Mouse (Mus musculus) natural killer cell, adult 2 months (primary cell): ENCODE data around the gene Wnt10b.
"Not testable (repeated sequence)": the region's sequence is repeated elsewhere in the genome, so short reads cannot be mapped to it uniquely, and the experiment has no call there.

ENCODE experiments used
- DNase-seq, 2 experiments: peaks; one replicate each; pipeline ENCODE4 v3.0.0; 2022; ENCODE audit warnings: low spot score in 2 of 2

The Wnt10b gene

DNA sequence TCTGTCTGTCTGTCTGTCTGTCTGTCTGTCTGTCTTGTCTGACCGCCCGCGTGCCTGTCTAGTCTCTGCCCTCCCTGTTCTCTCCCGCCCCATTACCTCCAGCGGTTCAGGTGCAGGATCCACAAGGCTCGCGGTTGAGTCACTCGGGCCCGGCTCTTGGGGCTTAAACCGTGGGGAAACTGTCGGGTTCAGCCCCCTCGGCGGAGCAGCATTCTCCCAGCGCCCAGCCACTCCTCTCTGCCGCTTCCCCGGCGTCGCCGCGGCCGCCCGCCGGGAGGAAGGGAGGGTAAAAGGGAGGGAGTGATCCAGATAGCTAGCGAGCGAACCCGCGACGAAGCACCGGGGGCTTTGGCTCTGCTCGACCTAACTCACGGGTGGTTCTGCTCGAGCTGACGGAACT, at the start of gene Wnt10b:
Gene Wnt10b, minus strand, starts transcription at position 389 of the 400 bp plus-strand sequence.
- no peak for DNase-seq

- no peak for DNase-seq
These were observed 49.7 kb upstream of the Wnt10b start for GRCm38 (mm10) chr15:98827611-98828011.

DNA sequence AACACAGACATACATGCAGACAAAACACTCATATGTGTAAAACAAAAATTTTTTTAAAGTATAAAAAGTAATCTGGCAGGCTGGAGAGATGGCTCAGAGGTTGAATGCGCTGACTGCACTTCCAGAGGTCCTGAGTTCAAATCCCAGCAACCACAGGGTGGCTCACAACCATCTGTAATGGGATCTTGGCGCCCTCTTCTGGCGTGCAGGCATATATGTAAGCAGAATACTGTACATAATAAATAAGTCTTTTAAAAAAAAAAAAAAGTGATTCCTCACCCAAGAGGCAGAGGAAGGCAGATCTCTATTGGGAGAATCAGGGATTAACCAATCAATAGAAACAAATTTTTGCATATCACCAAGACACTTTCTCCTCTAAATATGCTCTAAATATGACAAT, 45.5 kb upstream of the Wnt10b start:
- DNase-seq = peak in 1 of 2 experiments; percentile 37

DNA sequence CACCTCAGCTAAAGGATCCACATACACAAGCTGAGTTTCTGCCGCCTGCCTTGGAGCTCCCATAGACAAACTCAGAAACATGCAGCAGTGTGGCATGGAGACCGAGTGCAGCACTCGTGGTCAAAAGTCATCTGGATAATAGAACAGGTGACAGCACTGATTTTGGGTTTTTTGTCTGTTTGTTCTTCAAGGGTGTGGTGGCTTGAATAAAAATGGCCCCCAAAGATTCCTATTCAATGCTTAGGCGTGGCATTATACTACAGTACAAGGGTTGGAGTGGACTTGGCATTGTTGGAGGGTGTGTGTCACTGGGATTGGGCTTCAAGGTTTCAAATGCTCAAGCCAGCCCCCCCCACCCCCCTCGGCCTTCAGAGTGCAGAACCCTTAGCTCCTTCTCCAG, 44.2 kb upstream of the Wnt10b start:
- DNase-seq = no peak

DNA sequence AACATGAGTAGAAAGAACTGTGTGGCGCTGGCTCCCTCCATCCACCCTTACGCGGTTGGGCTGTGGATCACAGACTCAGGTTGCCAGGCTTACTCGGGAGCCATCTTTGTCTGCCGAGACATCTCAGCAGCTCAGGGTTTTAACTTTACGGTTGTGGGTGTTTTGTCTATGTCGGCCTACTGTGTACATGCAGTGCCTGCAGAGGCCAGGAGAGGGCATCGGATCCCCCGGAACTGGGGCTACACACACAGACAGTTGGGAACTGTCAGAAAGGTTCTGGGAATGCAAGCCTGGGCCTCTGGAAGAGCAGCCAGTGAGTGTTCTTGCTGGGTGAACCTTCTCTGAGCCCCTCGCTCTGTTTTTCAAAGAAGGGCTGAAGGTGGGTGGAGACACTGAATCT, 43.5 kb upstream of the Wnt10b start:
- peak in 1 of 2 experiments; percentile 42 for DNase-seq

- DNase-seq = no peak
These were observed 43.0 kb upstream of the Wnt10b start for GRCm38 (mm10) chr15:98820937-98821336.

- no peak for DNase-seq
These were observed 40.2 kb upstream of the Wnt10b start for GRCm38 (mm10) chr15:98818171-98818570.

- no peak for DNase-seq
These were observed 34.9 kb upstream of the Wnt10b start for GRCm38 (mm10) chr15:98812741-98813424.

- not testable (repeated sequence) for DNase-seq
These were observed 32.3 kb upstream of the Wnt10b start for GRCm38 (mm10) chr15:98810212-98810611.

- no peak for DNase-seq
These were observed 31.4 kb upstream of the Wnt10b start, which contains the start of gene Ddn for GRCm38 (mm10) chr15:98809390-98809789. Ddn (minus strand) TSS chr15:98809490.

DNA sequence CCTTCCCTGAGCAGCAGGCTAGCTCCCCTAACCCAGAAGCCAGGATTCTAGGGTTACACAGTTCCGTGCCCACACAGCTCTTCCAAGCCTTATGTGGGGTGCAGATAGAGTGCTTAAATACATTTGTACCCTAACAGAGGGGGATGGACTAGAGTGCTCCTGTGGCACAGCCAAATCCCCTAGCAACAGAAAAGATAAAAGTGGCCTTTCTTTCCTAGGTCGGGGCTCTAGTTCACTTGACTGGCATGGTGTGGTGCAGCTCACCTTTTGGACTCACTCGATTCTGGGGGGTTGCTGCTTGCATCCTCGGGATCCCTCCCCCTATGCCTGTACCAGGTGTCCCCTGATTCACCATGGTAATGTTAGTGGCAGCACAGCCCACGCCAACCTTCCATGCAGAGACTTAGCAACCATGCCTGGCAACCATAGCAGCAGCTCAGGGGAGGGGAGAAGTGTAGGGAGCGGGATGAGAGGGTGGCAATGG, 30.7 kb upstream of the Wnt10b start:
- no peak for DNase-seq

DNA sequence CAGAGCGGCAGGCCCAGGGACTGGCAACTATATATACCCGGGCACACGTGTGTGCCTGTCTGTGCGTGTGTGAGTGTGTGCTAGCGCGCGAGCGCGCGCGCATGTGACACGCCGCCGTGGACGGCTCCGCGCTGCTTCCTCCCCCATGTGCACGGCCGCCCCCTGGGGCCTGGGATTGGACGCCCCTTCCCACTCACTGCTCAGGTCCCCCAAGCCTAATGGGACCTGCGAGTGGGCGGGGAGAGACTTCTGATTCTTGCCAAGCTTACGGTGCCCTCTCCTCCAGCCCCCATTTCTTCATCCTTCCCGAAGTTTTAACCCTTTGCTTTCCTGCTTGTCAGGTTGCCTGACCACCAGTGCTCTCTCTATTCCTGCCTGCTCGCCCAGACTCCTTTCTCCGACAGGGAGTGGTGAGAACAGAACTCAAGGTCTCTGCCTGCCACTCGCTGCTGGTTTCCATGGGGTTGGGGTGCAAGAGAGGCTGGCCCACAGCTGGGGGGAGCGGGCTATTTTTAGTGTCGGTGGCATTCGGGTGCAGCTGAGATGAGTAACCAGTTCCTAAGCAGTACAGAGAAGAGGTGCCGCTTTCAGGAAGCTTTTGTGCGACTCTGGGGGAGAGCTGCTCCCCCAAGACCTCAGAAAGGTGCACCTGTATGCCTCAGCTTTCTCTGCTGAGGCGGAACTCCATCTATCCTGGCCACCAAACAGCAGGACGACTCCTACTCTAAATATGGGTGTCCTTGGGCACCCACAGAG, 30.1 kb upstream of the Wnt10b start:
- peak in 1 of 2 experiments; percentile 63 for DNase-seq

DNA sequence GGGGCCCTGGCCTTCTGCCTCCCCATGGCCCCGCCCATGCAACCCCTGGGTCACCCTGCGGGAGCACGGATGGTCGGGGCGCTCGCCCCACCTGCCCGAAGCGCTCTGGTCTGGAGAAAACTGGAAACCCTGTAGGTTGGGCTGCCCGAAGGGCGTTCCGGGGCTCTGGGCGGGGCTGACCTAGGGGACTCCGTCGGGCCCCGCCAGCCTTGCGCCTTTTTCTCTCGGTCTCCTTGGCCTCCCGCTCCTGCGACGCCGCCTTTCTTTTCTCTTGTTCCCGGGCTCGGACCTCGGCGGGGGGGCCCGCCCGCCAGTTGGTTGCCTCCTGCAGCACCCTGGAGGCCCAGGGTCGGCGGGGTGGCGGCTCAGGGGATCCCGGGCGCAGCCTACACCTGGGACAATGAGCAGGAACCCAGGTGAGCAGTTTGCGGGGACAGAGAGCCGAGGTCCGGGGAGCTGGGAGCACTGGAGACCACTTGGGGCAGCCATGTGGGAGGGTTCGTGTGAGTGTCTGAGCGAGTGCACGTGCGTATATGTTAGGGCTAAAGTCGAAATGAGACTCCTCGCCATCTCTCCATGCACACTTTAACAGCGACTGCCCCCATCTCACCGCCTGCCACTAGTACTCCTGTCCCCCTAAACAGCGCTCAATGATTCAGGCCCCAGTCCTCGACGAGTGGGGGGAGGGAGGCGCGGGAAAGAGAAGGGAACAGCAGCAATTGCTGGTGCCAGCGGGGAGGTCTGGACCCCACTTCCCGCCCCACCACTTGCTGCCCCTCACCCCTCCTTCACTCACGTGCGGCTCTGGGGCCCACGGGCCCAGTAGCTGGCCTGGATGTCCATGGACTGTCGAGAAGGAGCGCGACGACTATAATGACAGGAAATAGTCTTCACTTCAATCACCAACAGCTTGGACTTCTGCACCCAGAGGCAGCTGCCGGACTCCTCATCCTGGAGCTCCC, 29.1 kb upstream of the Wnt10b start:
- DNase-seq = no peak

- DNase-seq = no peak
These were observed 28.3 kb upstream of the Wnt10b start for GRCm38 (mm10) chr15:98806071-98806808.

- no peak for DNase-seq
These were observed 27.5 kb upstream of the Wnt10b start for GRCm38 (mm10) chr15:98805324-98806040.

DNA sequence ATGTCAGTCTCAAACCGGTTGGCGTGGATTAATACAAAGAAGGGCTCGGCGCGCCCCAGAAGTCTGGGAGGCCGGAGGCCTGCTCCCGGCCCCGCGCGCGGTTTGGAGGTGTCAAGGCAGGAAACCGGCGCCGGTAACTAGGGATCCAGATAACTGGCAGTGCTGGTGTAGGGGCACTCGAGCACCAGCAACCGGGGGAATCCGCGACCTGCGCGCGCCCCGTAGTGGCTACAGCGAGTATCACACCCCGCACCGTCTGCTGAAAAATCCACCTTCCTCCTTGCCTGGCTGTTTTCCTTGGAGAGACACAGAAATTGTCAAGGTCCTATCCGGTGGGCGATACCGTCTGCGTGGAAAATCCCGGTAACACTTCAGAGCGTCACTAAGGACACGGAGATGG, 26.1 kb upstream of the Wnt10b start:
- peak; percentile 52 to 68 for DNase-seq

DNA sequence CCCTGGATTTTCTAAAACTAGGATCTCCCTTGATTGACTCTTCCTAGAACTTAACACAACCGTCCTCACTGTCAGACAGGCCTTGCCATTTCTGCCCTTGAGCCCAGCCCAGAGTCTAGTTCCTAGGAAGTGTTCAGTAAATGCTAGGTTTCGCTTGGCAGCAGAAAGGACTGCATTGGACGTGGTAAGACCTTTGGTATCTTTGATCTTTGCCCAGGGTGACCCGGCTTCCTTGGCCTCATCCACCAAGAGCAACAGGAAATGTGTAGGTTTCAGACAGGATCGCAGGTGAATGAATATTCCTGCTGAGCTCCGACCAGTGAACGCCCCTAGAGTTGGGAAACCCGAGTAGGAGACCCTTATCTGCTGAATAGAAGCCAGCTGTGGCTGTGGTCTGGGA, 25.0 kb upstream of the Wnt10b start:
- no peak for DNase-seq

DNA sequence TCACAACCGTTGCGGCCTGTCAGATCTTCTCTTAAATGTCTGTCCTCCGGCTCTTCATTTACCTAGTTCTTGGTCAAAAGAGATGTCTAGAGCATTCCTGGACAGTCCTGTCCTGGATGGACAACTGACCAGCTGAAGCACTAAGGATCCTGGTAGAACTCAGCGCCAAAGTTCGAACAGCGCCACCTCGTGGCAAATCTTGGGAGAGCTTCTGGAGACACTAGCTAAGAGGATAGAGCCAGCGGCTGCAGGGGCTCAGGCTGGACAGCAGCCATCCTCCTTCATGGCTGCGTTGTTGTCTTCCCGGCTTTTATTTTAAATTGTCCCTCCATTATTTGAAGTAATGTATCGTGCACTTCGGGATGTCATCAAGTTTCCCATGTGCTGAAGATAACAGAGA, 21.4 kb upstream of the Wnt10b start:
- DNase-seq = peak; percentile 65 to 77

GRCm38 (mm10) chr15:98798903-98799302, 21.0 kb upstream of the Wnt10b start:
- no peak for DNase-seq

GRCm38 (mm10) chr15:98797835-98798492, 20.0 kb upstream of the Wnt10b start:
- no peak for DNase-seq
